Mouse (Mus musculus) thymus, postnatal 36 days (tissue): Measurements from ENCODE around the gene Gm20388.

Experiments
- DNase-seq, 2 experiments: peaks; one replicate each; pipeline ENCODE4 v3.0.0; 2022; ENCODE audit warnings: mixed read lengths in 2 of 2

The Gm20388 gene

DNA sequence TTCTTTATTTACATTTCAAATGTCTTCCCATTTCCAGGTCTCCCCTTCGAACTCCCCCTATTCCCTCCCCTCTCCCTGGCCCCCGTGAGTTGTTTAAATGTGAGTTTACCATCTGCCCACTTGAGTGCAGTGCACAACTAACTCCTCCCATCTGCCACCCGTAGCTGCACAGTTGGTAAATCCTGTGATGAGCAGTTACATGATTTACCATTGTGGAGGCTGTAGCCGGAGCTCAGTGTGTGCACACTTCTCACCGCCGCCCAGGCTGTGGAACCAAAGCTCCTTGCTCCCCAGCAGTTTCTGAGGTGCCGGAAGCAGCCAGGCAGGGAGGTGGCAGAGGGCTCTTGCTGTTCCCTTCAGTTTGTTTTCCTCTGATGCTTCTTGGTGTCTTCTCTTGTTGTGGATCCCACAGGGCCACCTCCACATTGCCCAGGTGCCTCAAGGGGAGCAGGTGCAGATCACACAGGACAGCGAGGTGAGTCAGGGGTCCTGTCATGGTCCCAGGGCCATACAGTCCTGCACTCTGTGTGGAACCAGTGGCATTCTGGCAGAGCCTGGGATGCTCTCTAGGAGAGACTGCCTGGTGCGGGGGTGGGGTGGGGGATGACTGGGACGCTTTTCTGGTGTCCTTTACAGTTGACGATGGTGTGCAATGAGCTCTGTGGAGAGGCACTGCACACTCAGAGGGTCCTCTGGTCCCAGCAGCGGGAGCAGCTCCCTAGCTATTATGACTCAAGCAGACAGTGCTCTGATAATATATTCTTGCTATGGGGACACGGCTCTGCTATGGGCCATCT lies 2096.2 kb downstream of the Gm20388 start:
- DNase-seq = no peak

- no peak for DNase-seq
Measured at GRCm38 (mm10) chr8:122008395-122008794, 2097.8 kb downstream of the Gm20388 start.

- DNase-seq = no peak
Measured at GRCm38 (mm10) chr8:122010638-122011037, 2100.0 kb downstream of the Gm20388 start.

DNA sequence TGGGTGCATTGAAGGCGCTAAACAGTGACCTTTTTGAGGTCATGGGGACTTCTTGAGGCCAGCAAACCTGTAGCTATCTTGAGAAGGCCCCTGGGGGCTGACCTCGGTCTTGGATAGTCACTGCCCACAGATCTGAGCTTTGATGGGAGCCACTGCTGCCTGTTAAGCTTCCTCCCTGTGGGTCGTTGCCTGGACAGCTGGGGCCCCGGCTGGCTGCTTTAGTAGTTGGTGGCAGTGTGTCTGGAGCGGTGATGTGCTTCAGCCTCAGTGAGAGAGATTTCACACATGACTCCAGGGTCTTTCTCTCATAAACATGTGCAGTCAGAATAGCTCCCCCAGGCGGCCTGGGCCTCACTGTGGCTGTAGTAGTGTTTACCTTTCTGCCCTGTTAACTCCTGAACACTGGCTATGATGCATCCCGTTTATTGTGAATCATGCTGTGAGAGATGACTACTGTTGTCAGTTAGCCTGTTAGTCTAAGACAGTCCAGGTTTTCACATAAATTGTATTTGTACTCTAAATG lies 2100.5 kb downstream of the Gm20388 start:
- no peak for DNase-seq

DNA sequence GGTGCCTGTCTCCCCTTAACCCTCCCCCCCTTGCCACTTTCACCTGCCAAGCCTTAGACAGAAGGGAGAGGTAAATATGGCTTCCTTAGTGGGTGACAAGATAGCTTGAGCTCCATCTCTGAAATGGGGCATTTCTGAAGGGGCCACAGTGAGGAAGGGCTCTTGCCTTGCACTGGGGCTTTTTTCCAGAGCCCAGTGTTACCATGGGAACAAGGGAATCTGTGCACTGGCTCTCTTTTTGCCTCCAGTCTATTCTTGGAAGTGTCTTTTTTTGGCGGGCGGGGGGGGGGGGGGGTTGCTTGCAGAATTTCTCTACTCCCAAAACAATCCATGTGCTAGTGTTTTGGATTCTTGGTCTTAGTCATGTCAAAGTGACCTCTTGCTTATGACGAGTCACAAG lies 2104.0 kb downstream of the Gm20388 start:
- DNase-seq = no peak

GRCm38 (mm10) chr8:122018046-122018831 lies 2107.6 kb downstream of the Gm20388 start:
- no peak for DNase-seq

DNA sequence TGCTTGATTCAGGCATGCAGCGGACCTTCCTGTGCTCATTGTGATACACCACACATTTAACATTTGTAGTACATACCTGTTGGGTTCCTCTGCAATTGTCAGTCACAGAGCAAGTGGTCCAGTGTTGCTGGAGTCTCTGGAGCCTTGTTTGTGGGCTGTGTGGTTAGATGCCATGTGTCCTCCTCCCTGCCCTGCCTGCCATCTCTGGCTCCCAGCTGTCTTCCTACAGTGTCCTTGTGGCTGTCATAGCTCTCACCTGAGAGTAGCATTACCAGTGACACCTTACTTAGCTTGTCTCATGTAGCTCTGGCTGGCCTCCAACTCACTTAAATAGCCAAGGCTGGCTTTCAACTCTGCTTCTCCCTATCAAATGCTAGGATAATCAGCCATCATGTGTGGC lies 2108.5 kb downstream of the Gm20388 start:
- DNase-seq = no peak

DNA sequence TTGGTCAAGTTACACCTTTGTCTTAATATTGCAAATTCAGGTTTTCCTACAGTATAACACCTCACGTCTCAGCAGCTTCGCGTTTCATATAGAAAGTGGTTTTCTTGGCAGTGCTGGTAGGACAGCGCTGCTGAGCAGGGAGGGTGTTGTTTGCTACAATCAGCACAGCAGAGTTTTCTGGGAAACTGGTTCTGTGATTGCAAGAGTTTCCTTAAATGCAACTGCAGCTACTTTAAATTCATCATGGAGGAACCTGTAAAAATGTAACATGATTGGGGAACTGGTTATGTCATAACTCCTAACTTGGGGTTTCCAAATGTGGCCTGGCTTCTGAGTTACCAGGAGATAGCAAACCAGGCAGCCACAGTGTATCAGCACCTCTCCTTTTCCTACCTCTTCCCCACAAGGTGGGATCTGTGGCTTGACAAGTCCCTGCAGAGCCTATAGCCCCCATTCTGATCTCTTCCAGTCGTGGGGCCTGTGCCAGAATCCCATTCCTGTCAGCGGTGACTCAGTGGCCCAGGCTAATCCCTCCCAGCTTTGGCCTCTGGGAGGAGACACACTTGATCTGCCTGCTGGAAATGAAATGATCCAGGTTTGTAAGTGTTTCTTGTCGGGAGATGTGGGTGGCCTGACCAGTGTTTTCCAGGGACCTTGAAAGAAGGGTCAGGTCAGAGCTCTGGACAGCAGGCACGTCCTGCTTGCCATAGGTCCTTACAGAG lies 2109.6 kb downstream of the Gm20388 start:
- DNase-seq = no peak

GRCm38 (mm10) chr8:122021725-122022124 lies 2111.1 kb downstream of the Gm20388 start:
- DNase-seq = no peak

DNA sequence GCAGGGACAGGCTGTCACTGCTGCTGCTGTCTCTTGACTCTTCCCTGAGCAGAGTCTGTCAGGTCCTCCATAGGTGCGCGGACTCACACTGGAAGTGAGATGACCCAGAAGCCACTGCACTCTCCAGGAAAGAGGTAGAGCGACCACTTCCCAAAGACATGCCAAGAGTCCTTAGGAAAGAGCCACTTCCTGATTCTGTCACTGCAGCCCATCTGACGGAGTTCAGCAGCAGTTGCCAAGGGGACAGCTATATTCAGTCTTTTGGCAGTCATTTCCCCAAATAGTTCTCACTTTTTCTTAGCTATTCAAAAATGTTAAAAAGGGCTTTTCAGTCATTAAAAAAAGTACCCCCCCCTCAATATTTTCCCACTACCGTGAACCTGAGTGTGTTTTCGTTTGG lies 2111.6 kb downstream of the Gm20388 start:
- DNase-seq = no peak

DNA sequence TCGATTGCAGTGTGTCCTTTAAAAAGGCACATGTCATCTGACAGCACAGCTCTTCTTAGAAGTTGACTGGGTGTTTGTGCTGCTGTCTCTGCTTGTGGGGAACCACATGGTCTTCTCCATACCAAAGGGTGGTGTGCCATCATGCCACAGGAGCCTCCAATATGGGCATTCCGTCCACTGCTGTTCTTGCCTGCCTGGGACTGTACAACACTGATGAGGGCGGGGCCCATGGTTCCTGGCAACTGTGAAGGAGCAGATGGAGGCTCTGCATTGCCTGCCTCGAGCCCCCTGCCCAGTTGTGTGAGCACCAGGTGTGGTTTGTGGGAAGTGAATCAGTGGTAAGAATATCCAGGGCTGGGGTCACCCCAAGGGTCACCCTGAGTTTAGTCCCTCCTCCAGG lies 2112.1 kb downstream of the Gm20388 start:
- no peak for DNase-seq

GRCm38 (mm10) chr8:122025546-122025945 lies 2114.9 kb downstream of the Gm20388 start:
- no peak for DNase-seq

DNA sequence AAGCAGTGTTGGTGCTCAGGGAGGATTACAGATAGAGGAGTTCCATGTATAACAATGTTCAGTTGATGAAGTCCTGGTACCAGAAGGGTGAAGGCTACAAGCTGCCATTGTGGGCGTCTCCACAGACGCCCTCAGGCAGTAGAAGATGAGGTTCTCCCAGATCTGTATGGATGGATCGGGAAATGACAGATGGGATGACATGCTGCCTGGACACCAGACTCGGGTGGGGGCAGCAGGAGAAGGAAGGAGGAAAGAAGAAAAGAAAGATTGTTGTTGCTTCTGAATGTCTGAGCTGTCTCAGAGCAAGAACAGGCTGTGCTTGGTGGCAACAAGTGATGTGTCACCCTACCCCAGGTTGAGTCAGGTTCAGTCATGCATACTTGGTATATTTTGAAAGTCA lies 2117.5 kb downstream of the Gm20388 start:
- DNase-seq = no peak

GRCm38 (mm10) chr8:122030965-122031364 lies 2120.3 kb downstream of the Gm20388 start:
- no peak for DNase-seq

- no peak for DNase-seq
Measured at GRCm38 (mm10) chr8:122032741-122033140, 2122.1 kb downstream of the Gm20388 start.

GRCm38 (mm10) chr8:122035543-122035942 lies 2124.9 kb downstream of the Gm20388 start:
- no peak for DNase-seq

DNA sequence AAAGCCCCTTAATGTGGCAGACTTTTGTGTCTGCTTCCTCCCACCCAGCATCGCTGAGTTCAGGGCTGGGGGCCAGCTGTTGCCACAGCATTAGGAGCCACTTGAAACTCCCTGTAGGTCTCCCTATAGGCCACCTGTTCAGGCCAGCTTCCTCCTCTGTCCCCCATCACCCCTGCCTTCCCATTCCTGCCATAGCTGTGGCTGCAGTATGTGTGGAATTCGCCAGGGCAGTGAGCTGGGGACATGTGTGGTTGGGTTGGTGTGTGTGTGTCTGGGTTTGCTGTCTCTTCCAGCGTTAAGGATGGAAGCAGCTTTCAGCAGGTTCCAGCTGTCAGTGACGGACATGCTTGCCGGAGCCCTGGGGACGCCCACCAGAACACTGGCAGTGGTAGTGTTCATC lies 2125.7 kb downstream of the Gm20388 start:
- DNase-seq = no peak

DNA sequence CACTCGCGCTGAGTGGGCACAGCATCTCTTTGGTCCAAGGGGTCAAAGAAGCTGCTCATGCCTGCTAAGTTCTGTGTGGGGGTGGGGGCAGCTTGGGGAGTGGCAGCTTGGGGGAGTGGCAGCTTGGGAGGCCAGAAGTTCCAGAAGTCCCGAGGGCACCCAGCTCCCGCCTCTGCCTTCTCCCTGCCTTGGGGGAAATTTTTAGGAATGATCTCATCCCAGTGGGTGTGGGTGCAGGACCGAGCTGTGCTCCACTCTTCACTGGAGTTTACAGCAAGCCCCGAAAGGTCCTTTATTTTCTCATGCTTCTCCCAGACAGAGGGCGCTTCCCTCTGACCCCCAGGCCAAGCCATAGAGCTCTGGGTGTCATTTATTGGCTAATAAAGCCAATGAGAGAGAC lies 2126.6 kb downstream of the Gm20388 start:
- DNase-seq = no peak

DNA sequence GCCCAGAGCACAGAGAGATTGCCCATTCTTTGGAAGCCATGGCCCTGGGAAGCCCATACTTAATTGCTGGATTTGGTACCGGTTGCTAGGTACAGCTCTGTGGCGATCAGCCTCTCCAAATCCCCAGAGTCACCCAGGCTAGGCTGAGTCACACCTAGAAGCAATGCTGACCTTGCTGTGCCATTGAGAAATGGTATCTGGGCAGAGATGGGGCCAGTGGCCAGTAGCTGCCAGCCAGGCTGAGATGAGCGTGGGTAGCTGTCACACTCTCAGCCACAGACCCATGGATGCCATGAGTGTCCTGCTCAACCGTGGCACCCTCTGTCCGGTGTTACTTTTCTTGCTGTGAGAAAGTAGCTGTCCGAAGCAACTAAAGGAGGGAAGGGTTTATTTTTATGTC lies 2127.4 kb downstream of the Gm20388 start:
- DNase-seq = no peak

DNA sequence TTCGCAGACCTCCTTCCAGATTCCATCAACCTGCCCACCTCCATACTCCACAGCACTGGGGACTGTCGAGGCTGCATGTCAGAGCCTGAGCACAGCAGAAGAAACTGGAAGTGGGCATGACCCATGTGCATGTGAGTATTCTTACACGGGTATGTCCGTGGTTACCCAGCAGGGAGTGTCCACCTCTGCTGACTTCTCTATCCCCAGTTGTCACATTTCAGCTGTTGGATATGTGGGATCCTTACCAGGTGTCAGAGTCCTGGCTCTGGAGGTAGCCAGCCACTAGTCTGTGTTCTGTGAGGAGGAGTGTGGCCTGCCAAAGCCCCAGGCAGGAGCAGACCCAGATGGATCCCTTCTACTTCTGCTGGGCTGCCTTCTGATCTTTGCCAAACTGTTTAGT lies 2128.8 kb downstream of the Gm20388 start:
- DNase-seq = no peak

GRCm38 (mm10) chr8:122047206-122047870 lies 2136.7 kb downstream of the Gm20388 start:
- no peak for DNase-seq

DNA sequence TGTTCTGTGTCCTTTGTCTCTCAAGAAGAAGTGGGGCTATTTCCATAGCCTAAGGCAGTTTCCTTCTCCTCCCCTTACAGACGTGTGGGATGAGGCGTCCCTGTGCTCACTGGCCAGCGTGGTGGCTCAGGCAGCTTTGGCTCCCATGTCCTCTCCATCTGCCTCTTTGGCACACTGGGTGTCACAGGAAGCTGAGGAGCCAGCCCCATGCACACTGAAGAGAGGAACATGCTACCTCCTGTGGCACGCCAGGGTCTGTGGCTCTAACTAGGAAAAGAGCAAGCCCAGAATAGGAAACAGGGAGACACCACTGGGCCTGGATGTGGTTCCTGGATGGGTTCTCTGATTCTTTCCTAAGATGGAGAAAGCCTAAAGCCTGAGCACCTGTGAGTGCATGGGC lies 2138.6 kb downstream of the Gm20388 start:
- no peak for DNase-seq

- DNase-seq = no peak
Measured at GRCm38 (mm10) chr8:122049923-122050322, 2139.3 kb downstream of the Gm20388 start.
